Mouse (Mus musculus) myocyte (in vitro differentiated cells): ENCODE results near the gene Ttc24. TPM values are rescaled to one million over a fixed set of nuclear protein-coding genes. Genes with fewer than 3 reads are reported as not detected.

ENCODE experiments used
- H3K27me3 ChIP-seq: one replicate; pipeline ENCODE4 v1.6.1; 2011; ENCODE audit not compliant: control insufficient read depth, insufficient read depth, insufficient read length
- H3K36me3 ChIP-seq: one replicate; pipeline ENCODE4 v1.6.1; 2011; ENCODE audit not compliant: control insufficient read depth, insufficient read depth
- H3K4me2 ChIP-seq: one replicate; pipeline ENCODE4 v1.6.1; 2011; ENCODE audit warnings: low read depth, control low read depth
- H3K4me3 ChIP-seq: one replicate; pipeline ENCODE4 v1.5.1; 2011; ENCODE audit warnings: mild to moderate bottlenecking, control low read depth, moderate library complexity
- H3K79me2 ChIP-seq: one replicate; pipeline ENCODE4 v1.6.1; 2011; ENCODE audit not compliant: control insufficient read depth, insufficient read depth
- H3ac ChIP-seq: one replicate; pipeline ENCODE4 v1.6.1; 2011; ENCODE audit not compliant: control insufficient read depth, insufficient read length
- CEBPB ChIP-seq: IDR thresholded peaks from 2 replicates; pipeline ENCODE4 v1.6.1; 2011; ENCODE audit warnings: mild to moderate bottlenecking, moderate library complexity; ENCODE audit not compliant: poor library complexity, insufficient read depth, severe bottlenecking
- E2F4 ChIP-seq: IDR thresholded peaks from one replicate; pipeline ENCODE4 v1.6.1; 2011; ENCODE audit warnings: mild to moderate bottlenecking, control low read depth, moderate library complexity; ENCODE audit not compliant: insufficient read depth
- MAX ChIP-seq: IDR thresholded peaks from one replicate; pipeline ENCODE4 v1.6.1; 2011; ENCODE audit warnings: low read depth, mild to moderate bottlenecking, control low read depth
- MYOD1 ChIP-seq, 3 experiments: IDR thresholded peaks; one replicate each; pipeline ENCODE4 v1.6.1; 2011; ENCODE audit warnings: control low read depth in 2 of 3, low read depth in 2 of 3, mild to moderate bottlenecking in 2 of 3, moderate library complexity in 1 of 3; ENCODE audit not compliant: insufficient read length in 2 of 3, control insufficient read depth in 1 of 3
- MYOG ChIP-seq, 3 experiments: IDR thresholded peaks; one replicate each; pipeline ENCODE4 v1.6.1; 2011; ENCODE audit warnings: control low read depth in 2 of 3, low read depth in 2 of 3, mild to moderate bottlenecking in 2 of 3; ENCODE audit not compliant: insufficient read length in 2 of 3, control insufficient read depth in 1 of 3, insufficient read depth in 1 of 3
- POLR2A ChIP-seq: IDR thresholded peaks from one replicate; pipeline ENCODE4 v1.6.1; 2011; ENCODE audit warnings: low read depth, mild to moderate bottlenecking, control low read depth, moderate library complexity; ENCODE audit not compliant: insufficient read length
- POLR2AphosphoS2 ChIP-seq: IDR thresholded peaks from one replicate; pipeline ENCODE4 v1.6.1; 2011; ENCODE audit warnings: low read depth, control low read depth; ENCODE audit not compliant: insufficient read length
- REST ChIP-seq: IDR thresholded peaks from one replicate; pipeline ENCODE4 v1.6.1; 2011; ENCODE audit warnings: mild to moderate bottlenecking, control low read depth, moderate library complexity; ENCODE audit not compliant: insufficient read depth, insufficient read length
- SRF ChIP-seq: IDR thresholded peaks from one replicate; pipeline ENCODE4 v1.6.1; 2011; ENCODE audit warnings: low read depth; ENCODE audit not compliant: control insufficient read depth, insufficient read length
- TCF12 ChIP-seq: IDR thresholded peaks from one replicate; pipeline ENCODE4 v1.6.1; 2011; ENCODE audit warnings: mild to moderate bottlenecking, control low read depth; ENCODE audit not compliant: poor library complexity, insufficient read depth, severe bottlenecking
- TCF3 ChIP-seq: IDR thresholded peaks from one replicate; pipeline ENCODE4 v1.6.1; 2011; ENCODE audit warnings: low read depth, control low read depth; ENCODE audit not compliant: insufficient read length
- USF1 ChIP-seq: IDR thresholded peaks from one replicate; pipeline ENCODE4 v1.6.1; 2011; ENCODE audit warnings: low read depth, mild to moderate bottlenecking, control low read depth, moderate library complexity
- polyA plus RNA-seq: library from polyadenylated mRNA; unstranded; fragments of >200 nt; fragmentation: generic; extraction: Trizol; gene quantifications from one replicate; pipeline ENCODE4 v1.2.1, GENCODE M21; 2012; ENCODE audit warnings: missing spikeins

The Ttc24 gene
- polyA plus RNA-seq, 1 experiment, result not detected

DNA sequence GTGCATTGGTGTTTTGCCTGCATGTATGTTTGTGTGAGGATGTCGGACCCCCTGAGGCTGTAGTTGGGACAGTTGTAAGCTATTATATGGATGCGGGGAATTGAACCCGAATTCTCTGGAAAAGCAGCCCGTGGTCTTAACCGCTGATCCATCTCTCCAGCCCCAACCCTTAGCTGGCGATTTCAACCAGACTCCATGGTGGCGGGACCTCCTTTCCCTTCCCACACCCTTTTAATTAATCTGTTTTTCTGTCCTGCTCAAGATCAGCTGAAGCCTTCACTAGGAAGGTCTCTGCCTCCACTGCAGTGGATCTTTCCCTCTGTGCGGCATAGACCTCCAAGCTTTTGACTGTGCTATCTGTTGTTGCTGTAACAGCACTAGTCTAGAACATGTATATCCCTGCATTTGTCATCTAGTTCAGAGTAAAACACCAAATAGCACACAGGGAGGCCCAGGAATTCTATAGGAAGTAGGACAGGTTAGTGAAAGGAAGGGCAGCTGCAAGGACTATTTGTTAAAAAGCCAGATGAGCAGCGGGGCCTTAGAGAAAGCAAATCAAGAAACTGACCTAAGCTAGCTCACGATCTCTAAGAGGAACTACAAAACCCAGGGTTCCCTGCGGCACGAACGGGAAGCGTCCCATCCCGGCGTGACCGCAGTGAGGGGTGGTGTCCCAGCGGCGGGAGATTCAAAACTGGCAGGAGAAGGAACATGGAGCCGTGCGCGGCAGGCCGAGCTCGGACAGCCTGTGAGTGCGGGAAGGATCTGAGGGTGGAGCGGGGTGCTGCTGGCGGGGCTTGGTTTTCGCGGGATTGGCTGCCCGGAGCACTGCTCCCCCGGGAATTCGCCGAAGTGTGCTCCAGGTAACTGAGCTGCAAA, 3.5 kb upstream of the Ttc24 start, which contains the start of gene Iqgap3:
TSS of gene Iqgap3 (plus strand) at position 627 of the 879 bp plus-strand sequence.
- H3K79me2 ChIP-seq, result peaks cover 6% of the 10 kb centered on the region
- H3K27me3 ChIP-seq, result no peaks in the 10 kb centered on the region
- no peak for TF ChIP-seq MAX
- TF ChIP-seq POLR2AphosphoS2, result peak; percentile 50
- no peak for TF ChIP-seq TCF12
- peak; percentile 99 for TF ChIP-seq E2F4
- TF ChIP-seq MYOG (IDR thresholded peaks at IDR 0.05; ENCODE audit: control insufficient read depth in 1 of 3, insufficient read depth in 1 of 3, insufficient read length in 2 of 3, low read depth in 2 of 3), result peak in 1 of 3 experiments; percentile 30
- TF ChIP-seq USF1, result peak; percentile 63
- no peak for TF ChIP-seq SRF
- TF ChIP-seq REST, result no peak
- TF ChIP-seq CEBPB, result no peak
- no peak for TF ChIP-seq MYOD1 (IDR thresholded peaks at IDR 0.05; ENCODE audit: control insufficient read depth in 1 of 3, insufficient read length in 2 of 3, low read depth in 2 of 3)
- TF ChIP-seq POLR2A, result peak; percentile 65
- no peak for TF ChIP-seq TCF3
- no peak within 1 kb of the TSS for H3ac ChIP-seq
- H3K4me2 ChIP-seq, result peak within 1 kb of the TSS; percentile 76
- H3K36me3 ChIP-seq, result peaks cover 5% of the 10 kb centered on the region
- H3K4me3 ChIP-seq, result peak within 1 kb of the TSS; percentile 58

DNA sequence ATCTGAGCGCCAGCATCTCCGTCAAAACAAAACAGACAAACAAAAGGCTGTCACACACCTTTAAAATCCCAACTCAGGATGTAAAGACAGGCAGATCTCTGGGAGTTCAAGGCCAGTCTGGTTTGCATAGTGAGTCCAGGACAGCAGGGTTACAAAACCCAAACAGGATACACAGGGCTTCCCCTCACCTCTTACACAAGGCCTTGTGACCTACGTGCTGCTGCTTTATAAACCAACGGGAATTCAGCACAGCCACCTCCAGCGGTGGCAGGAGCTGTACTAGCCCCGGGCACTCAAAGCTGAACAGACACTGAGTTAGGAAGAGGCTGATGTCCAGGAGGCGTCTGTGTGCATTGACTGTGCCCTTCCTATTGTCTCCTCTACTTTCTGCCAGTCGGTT, 663 bp downstream of the Ttc24 start:
- TF ChIP-seq CEBPB, result no peak
- no peak for TF ChIP-seq REST
- no peak for TF ChIP-seq MAX
- TF ChIP-seq USF1, result no peak
- no peak for TF ChIP-seq POLR2AphosphoS2
- no peak for TF ChIP-seq POLR2A
- TF ChIP-seq TCF12, result no peak
- TF ChIP-seq E2F4, result no peak
- TF ChIP-seq TCF3, result no peak
- TF ChIP-seq MYOD1 (IDR thresholded peaks at IDR 0.05; ENCODE audit: control insufficient read depth in 1 of 3, insufficient read length in 2 of 3, low read depth in 2 of 3), result no peak
- no peak for TF ChIP-seq SRF
- no peak for TF ChIP-seq MYOG (IDR thresholded peaks at IDR 0.05; ENCODE audit: control insufficient read depth in 1 of 3, insufficient read depth in 1 of 3, insufficient read length in 2 of 3, low read depth in 2 of 3)
- no peaks in the 10 kb centered on the region for H3K79me2 ChIP-seq
- H3K4me2 ChIP-seq, result no peak overlapping the region
- peaks cover 14% of the 10 kb centered on the region for H3K27me3 ChIP-seq
- H3K4me3 ChIP-seq, result no peak overlapping the region
- H3ac ChIP-seq, result no peak overlapping the region
- no peaks in the 10 kb centered on the region for H3K36me3 ChIP-seq

DNA sequence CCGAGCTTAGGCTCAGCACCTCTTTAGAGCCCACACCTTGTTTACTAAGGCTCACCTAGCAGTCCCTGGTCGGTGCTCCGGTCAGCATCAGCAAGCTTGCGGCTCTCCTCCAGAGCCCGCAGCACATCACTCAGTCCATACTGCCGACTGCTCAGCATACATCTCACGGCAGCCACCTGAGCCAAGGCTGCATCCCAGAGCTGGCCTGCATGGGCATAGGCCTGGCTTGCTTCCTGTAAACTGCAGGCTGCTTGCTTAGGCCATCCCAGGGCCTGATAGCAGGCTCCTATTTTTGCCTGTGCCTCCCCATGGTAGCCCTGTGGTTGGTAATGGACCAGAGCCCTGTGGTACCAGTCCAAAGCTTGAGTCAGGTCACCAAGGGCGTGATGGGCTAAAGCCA, 3.3 kb downstream of the Ttc24 start:
- no peaks in the 10 kb centered on the region for H3K36me3 ChIP-seq
- H3K4me2 ChIP-seq, result no peak overlapping the region
- H3K79me2 ChIP-seq, result no peaks in the 10 kb centered on the region
- no peak for TF ChIP-seq USF1
- TF ChIP-seq E2F4, result no peak
- no peak for TF ChIP-seq POLR2AphosphoS2
- TF ChIP-seq MAX, result no peak
- no peak for TF ChIP-seq POLR2A
- no peak for TF ChIP-seq SRF
- TF ChIP-seq MYOG (IDR thresholded peaks at IDR 0.05; ENCODE audit: control insufficient read depth in 1 of 3, insufficient read depth in 1 of 3, insufficient read length in 2 of 3, low read depth in 2 of 3), result no peak
- TF ChIP-seq TCF3, result no peak
- no peak for TF ChIP-seq MYOD1 (IDR thresholded peaks at IDR 0.05; ENCODE audit: control insufficient read depth in 1 of 3, insufficient read length in 2 of 3, low read depth in 2 of 3)
- no peak for TF ChIP-seq TCF12
- no peak for TF ChIP-seq CEBPB
- TF ChIP-seq REST, result no peak
- no peak overlapping the region for H3K4me3 ChIP-seq
- H3K27me3 ChIP-seq, result peaks cover 14% of the 10 kb centered on the region
- H3ac ChIP-seq, result no peak overlapping the region

DNA sequence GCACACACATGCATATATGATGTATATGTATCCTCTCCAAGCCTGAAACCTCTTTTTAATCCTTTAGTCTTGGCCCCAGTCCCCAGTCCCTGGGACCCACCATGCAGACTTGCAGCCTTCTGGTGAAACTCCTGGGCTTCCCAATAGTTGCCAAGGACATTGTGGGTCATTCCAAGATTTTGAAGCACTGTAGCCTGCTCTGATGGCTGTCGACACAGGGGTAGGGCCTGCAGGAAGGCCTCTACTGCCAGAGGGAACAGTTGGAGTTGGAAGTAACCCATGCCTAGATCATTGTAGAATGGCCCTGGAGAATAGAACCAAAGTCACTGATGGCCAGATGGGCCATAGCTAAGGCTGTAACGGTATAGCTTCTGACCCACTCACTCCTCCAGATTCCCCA, 3.8 kb downstream of the Ttc24 start:
- Histone ChIP-seq H3K79me2 (no peaks in the 10 kb centered on the region), H3K4me3 (no peak overlapping the region), H3K4me2 (no peak overlapping the region), H3K36me3 (no peaks in the 10 kb centered on the region), H3ac (no peak overlapping the region), H3K27me3 (peaks cover 14% of the 10 kb centered on the region)
- no peak for TF ChIP-seq MYOG (IDR thresholded peaks at IDR 0.05; ENCODE audit: control insufficient read depth in 1 of 3, insufficient read depth in 1 of 3, insufficient read length in 2 of 3, low read depth in 2 of 3)
- TF ChIP-seq TCF12, result no peak
- no peak for TF ChIP-seq E2F4
- TF ChIP-seq CEBPB, result no peak
- TF ChIP-seq TCF3, result no peak
- no peak for TF ChIP-seq MYOD1 (IDR thresholded peaks at IDR 0.05; ENCODE audit: control insufficient read depth in 1 of 3, insufficient read length in 2 of 3, low read depth in 2 of 3)
